Mouse (Mus musculus) intestine, embryonic 16.5 days (tissue): ENCODE measurements around the gene Irf6. TPM values are rescaled to one million over a fixed set of nuclear protein-coding genes. Genes with fewer than 3 reads are reported as not detected.

Experiments used
- ATAC-seq: fragments of 200-750 bp; cut with Nextera tagmentation; 2 replicates; pipeline ENCODE4 v1.8.0; 2017; ENCODE audit warnings: moderate TSS enrichment, moderate library complexity
- H3K27ac ChIP-seq: fragments of 300-500 bp; sonication (generic); 2 replicates; pipeline ENCODE4 v1.5.1; 2014; ENCODE audit warnings: mild to moderate bottlenecking, low read length
- H3K27me3 ChIP-seq: fragments of 300-500 bp; sonication (generic); replicated peaks from 2 replicates; pipeline ENCODE4 v1.6.1; 2014; ENCODE audit warnings: low read length, control low read depth, mixed read lengths; ENCODE audit not compliant: control insufficient read depth, insufficient read depth
- H3K36me3 ChIP-seq: fragments of 300-500 bp; sonication (generic); 2 replicates; pipeline ENCODE4 v1.6.1; 2014; ENCODE audit warnings: low read length, control low read depth; ENCODE audit not compliant: control insufficient read depth, insufficient read depth
- H3K4me1 ChIP-seq: fragments of 300-500 bp; sonication (generic); 2 replicates; pipeline ENCODE4 v1.6.1; 2014; ENCODE audit warnings: low read length, control low read depth, mixed read lengths; ENCODE audit not compliant: control insufficient read depth, insufficient read depth
- H3K4me2 ChIP-seq: fragments of 300-500 bp; sonication (generic); 2 replicates; pipeline ENCODE4 v1.6.1; 2014; ENCODE audit warnings: low read depth, low read length, control low read depth
- H3K4me3 ChIP-seq: fragments of 300-500 bp; sonication (generic); 2 replicates; pipeline ENCODE4 v1.5.1; 2014; ENCODE audit warnings: mild to moderate bottlenecking, low read length
- H3K9ac ChIP-seq: fragments of 300-500 bp; sonication (generic); 2 replicates; pipeline ENCODE4 v1.6.1; 2014; ENCODE audit warnings: low read depth, low read length
- H3K9me3 ChIP-seq: fragments of 300-500 bp; sonication (generic); 2 replicates; pipeline ENCODE4 v1.6.1; 2016; ENCODE audit warnings: low read length, control low read depth; ENCODE audit not compliant: control insufficient read depth
- WGBS: fragments of 180-500 bp; shearing (Covaris S2); extraction: QIAGEN DNeasy Blood & Tissue Kit; methylation state at CpG from one replicate; pipeline ENCODE4 v1.1.7; 2014; 5-methylcytosine and 5-hydroxymethylcytosine counted together
- polyA plus RNA-seq: library from polyadenylated mRNA; unstranded; fragments of >200 nt; fragmentation: Nextera tagmentation; extraction: Ambion mirVana; gene quantifications from 2 replicates; pipeline ENCODE4 v1.2.1, GENCODE M21; 2015

Irf6 gene
- polyA plus RNA-seq, 1 experiment from 2014 or later = 95.0 TPM

DNA sequence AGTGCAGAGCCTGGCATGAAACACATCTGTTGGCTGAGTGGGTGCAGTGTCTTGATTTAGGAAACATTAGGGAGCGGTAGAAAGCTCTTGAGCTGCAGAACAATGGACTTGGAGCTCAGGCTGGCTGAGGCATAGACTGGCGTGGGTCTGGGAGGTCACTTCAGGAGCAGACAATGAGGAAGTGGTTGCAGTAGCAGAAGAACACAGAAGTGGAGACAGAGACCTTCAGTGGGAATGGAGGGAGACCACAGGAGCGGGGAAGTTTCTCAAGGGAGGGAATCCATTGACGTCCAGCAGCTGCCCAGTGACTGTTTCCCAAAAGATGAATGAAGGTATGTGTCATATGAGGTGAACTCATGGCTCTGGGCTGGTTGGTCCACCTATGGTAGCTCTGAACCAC lies 7.8 kb upstream of the Irf6 start:
- 82% methylated on average over 4 of the region's 4 CpGs for WGBS
- Histone ChIP-seq H3K9ac (no peak overlapping the region), H3K36me3 (no peaks in the 10 kb centered on the region), H3K27me3 (no peaks in the 10 kb centered on the region), H3K4me2 (no peak overlapping the region), H3K27ac (no peak overlapping the region), H3K4me3 (no peak overlapping the region), H3K9me3 (no peaks in the 10 kb centered on the region), H3K4me1 (no peaks in the 10 kb centered on the region)
- no peak for ATAC-seq

DNA sequence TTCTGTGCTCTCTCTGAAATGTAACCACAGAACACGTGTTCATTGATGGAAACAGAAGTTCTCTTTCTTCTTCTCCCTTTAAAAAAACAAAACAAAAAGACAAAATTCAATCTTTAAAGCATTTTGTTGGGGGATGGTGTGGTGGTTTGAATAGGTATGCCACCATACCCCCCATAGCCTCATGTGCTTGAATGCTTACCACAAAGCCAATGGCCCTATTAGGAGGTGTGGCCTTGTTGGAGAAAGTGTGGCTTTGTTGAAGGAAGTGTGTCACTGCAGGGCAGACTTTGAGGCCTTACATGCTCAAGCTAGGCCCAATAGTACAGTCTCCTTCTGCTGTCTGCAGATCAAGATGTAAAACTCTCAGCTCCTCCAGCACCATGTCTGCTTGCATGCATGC lies 6.5 kb upstream of the Irf6 start:
- no peak overlapping the region for H3K9ac ChIP-seq
- no peak overlapping the region for H3K4me3 ChIP-seq
- no peak overlapping the region for H3K27ac ChIP-seq
- no peaks in the 10 kb centered on the region for H3K36me3 ChIP-seq
- H3K4me1 ChIP-seq = peaks cover 6% of the 10 kb centered on the region
- H3K27me3 ChIP-seq = no peaks in the 10 kb centered on the region
- H3K4me2 ChIP-seq = no peak overlapping the region
- ATAC-seq = no peak
- H3K9me3 ChIP-seq = no peaks in the 10 kb centered on the region
- WGBS = 93% methylated on average over 1 of the region's 1 CpGs

DNA sequence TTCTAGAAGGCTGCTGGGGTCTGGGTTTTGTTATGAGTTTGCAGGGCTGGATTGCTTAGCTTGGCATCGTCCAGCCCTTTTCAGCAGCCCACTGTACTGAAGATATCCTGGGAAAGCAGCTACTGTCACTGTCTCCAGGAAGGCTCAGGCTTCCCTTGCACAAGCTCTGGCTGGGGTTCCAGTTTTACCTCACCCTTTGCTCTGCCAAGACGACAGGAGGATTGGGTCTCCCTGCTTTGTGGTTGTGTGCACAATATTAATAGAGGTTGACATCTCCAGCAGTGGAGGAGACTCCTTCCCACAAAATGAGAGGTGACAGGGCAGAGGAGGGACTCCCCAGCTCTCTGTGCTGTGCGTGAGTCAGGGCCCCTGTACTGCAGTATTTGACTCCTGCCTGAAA lies 3.7 kb upstream of the Irf6 start:
- no peak overlapping the region for H3K9ac ChIP-seq
- H3K36me3 ChIP-seq = no peaks in the 10 kb centered on the region
- H3K27ac ChIP-seq = no peak overlapping the region
- H3K4me1 ChIP-seq = peaks cover 6% of the 10 kb centered on the region
- H3K27me3 ChIP-seq = peaks cover 3% of the 10 kb centered on the region; the same call in 1 of the 2 replicates
- no peak overlapping the region for H3K4me3 ChIP-seq
- WGBS = 51% methylated on average over 3 of the region's 3 CpGs
- H3K9me3 ChIP-seq = no peaks in the 10 kb centered on the region
- no peak overlapping the region for H3K4me2 ChIP-seq
- no peak for ATAC-seq

DNA sequence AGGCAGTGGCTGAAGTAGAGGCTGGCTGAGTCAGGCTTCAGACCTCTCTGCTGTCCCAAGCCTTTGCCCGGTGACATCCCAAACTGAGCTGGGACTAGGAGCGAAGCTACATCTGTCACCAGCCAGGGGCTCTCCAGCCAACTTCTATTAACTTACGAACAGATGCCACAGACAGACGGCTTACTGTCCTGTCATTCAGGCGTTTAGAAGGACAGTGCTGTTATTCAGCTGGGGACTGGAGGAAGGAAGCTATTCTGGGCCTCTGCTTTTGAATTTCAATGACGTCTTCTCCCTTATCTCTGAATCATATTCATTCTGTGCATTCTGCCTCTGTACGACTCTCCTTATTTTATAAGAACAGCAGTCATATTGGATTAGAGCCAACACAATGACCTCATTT lies 1.8 kb upstream of the Irf6 start:
- no peak for ATAC-seq
- Histone ChIP-seq H3K4me1 (peaks cover 6% of the 10 kb centered on the region), H3K9me3 (no peaks in the 10 kb centered on the region), H3K9ac (peak overlapping the region; percentile 0; the same call in 1 of the 2 replicates), H3K27me3 (peaks cover 3% of the 10 kb centered on the region; the same call in 1 of the 2 replicates), H3K4me2 (no peak overlapping the region), H3K36me3 (no peaks in the 10 kb centered on the region), H3K27ac (no peak overlapping the region), H3K4me3 (no peak overlapping the region)
- WGBS = 43% methylated on average over 7 of the region's 7 CpGs

DNA sequence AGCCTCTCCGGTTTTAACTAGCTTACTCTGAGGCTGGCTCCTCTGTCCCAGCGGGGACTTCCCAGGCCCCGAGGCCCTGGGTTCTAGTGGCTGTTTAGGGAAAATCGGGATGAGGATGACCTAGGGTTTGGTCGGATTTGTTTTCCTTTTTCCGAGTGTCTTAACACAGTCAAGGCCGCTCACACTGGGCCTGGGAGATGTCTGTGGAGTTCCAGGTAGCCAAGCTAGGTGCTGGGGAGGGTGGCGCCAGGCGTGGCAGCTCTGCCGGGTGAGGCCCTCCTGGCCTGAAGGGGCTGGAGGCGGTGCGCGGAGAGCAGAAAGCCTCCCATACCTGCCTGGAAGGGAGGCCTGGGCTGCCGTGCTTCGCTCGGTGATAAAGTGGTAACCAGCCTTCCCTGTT lies 650 bp downstream of the Irf6 start:
- Histone ChIP-seq H3K27me3 (peaks cover 3% of the 10 kb centered on the region; the same call in 1 of the 2 replicates), H3K4me2 (peak overlapping the region; percentile 51), H3K9ac (peak overlapping the region; percentile 80), H3K9me3 (no peaks in the 10 kb centered on the region), H3K27ac (peak overlapping the region; percentile 88), H3K4me3 (peak overlapping the region; percentile 54), H3K36me3 (no peaks in the 10 kb centered on the region), H3K4me1 (peaks cover 11% of the 10 kb centered on the region)
- peak; percentile 66 for ATAC-seq
- WGBS = 20% methylated on average over 16 of the region's 16 CpGs

DNA sequence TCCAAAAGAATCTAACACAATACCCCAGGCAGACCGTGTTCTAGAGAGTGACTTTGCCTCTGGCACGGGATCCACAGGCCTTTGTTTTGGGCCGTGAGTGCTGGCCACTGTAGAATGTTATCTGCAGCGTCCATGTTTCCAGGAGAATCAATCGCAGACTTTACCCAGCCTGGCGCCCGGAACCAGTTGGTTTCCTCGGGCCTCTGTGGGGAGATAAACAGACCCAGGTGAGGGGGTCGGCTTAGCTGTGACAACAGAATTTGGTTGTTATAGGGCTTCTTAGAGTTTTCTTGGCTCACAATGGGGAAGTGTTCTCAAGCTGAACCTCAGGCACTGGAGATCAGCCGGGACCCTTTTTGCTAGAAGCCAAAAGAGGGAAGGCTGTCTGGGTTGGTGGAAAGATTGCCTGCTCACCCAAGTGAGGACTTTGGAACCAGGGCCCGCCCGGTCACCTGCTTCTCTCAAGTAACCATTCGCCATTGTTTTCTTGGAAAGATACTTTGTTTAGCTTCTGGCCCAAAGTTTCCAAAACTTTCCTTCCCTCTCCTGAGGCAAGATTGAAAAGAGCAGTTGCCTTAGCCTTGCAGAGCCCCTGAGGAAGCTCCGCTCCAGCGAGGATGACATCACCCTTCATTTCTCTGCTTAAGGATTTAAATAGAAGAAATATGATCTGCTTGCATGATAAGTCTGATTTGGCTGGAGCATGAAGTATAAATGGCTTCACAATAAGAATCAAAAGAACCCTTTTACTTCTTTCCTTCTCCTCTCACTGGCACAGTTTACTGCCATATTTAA lies 3.6 kb downstream of the Irf6 start:
- H3K9me3 ChIP-seq = no peaks in the 10 kb centered on the region
- peaks cover 25% of the 10 kb centered on the region for H3K4me1 ChIP-seq
- peak; percentile 18; the same call in 1 of the 2 replicates for ATAC-seq
- H3K4me3 ChIP-seq = peak overlapping the region; percentile 37
- H3K4me2 ChIP-seq = peak overlapping the region; percentile 51
- H3K36me3 ChIP-seq = no peaks in the 10 kb centered on the region
- peak overlapping the region; percentile 62 for H3K9ac ChIP-seq
- H3K27ac ChIP-seq = peak overlapping the region; percentile 84
- 52% methylated on average over 15 of the region's 15 CpGs for WGBS
- H3K27me3 ChIP-seq = peaks cover 3% of the 10 kb centered on the region; the same call in 1 of the 2 replicates

DNA sequence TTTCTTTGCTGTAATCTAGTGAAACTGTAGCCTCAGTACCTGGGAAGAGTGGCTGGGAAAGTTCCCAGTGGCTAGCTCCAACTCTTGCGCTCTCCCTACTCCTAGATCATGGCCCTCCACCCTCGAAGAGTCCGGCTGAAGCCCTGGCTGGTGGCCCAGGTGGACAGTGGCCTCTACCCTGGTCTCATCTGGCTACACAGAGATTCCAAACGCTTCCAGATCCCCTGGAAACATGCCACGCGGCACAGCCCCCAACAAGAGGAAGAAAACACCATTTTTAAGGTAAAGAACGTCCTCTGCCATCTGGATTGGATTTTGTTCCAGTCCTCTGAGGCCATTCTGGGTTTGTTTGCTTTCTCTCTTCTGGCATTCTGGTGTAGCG lies 4.2 kb downstream of the Irf6 start:
- peak overlapping the region; percentile 62 for H3K9ac ChIP-seq
- peaks cover 25% of the 10 kb centered on the region for H3K4me1 ChIP-seq
- no peaks in the 10 kb centered on the region for H3K9me3 ChIP-seq
- no peak for ATAC-seq
- WGBS = 68% methylated on average over 8 of the region's 8 CpGs
- peaks cover 3% of the 10 kb centered on the region; the same call in 1 of the 2 replicates for H3K27me3 ChIP-seq
- peak overlapping the region; percentile 51 for H3K4me2 ChIP-seq
- no peaks in the 10 kb centered on the region; the same call in 1 of the 2 replicates for H3K36me3 ChIP-seq
- H3K4me3 ChIP-seq = peak overlapping the region; percentile 37
- peak overlapping the region; percentile 84 for H3K27ac ChIP-seq

DNA sequence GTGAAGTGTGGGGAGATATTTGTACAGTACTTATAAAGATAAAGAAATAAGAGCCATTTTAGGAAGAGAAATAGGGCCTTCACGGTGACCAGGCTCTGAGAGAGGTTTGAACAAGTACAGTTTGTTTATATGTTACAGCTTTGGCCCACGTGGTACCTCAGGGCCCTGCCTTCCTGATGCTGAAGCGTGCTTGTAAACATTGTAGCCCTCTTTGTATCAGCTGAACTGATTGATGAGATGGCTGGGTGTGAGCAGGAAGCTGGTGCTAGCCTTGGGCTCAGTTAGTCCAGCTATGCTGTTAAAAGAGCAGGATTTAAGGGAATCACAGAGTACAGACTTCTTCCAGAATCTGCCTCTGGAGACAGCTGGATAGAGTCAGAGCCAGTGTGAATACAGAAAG lies 6.3 kb downstream of the Irf6 start:
- Histone ChIP-seq H3K4me2 (peak overlapping the region; percentile 45; the same call in 1 of the 2 replicates), H3K4me1 (peaks cover 25% of the 10 kb centered on the region), H3K27ac (peak overlapping the region; percentile 53), H3K9me3 (no peaks in the 10 kb centered on the region), H3K36me3 (no peaks in the 10 kb centered on the region; the same call in 1 of the 2 replicates), H3K4me3 (peak overlapping the region; percentile 1; the same call in 1 of the 2 replicates), H3K27me3 (no peaks in the 10 kb centered on the region), H3K9ac (peak overlapping the region; percentile 38; the same call in 1 of the 2 replicates)
- no peak for ATAC-seq
- 15% methylated on average over 3 of the region's 3 CpGs for WGBS

DNA sequence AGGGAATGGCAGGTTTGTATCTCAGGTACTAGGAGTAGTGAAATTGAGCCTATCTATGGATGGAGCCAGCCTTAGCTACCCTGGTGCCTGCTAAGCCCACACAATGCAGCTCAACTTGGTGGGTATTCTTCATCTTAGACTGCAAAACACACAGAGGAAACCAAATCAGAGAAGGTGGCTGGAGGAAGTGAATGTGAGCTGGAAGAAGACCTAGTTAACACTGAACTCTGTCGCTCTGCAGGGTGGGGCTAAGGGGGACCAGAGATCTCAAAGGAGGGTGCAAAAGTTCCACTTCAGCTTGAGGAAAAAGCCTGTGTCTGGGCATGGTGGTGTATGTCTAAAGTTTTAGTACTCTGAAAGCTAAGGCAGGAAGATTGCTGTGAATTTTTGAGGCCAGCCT lies 6.7 kb downstream of the Irf6 start:
- Histone ChIP-seq H3K4me2 (peak overlapping the region; percentile 45), H3K4me1 (peaks cover 25% of the 10 kb centered on the region), H3K9ac (peak overlapping the region; percentile 38; the same call in 1 of the 2 replicates), H3K27me3 (no peaks in the 10 kb centered on the region), H3K27ac (peak overlapping the region; percentile 53), H3K36me3 (no peaks in the 10 kb centered on the region; the same call in 1 of the 2 replicates), H3K4me3 (peak overlapping the region; percentile 1; the same call in 1 of the 2 replicates), H3K9me3 (no peaks in the 10 kb centered on the region)
- 37% methylated on average over 1 of the region's 1 CpGs for WGBS
- no peak for ATAC-seq
